Mouse (Mus musculus) MEL (cell line): ENCODE measurements at regions not wholly inside any gene's neighbourhood (a gene's known extent, or its start where the extent isn't known, plus 50 kb on each side); places are given as distances from the start of the nearest gene placed in this dataset.
"Not testable (repeated sequence)": the region's sequence is repeated elsewhere in the genome, so short reads cannot be mapped to it uniquely, and the experiment has no call there.

Experiments
- DNase-seq: peaks from one replicate; pipeline ENCODE4 v3.0.0; 2011; ENCODE audit warnings: low read depth, low spot score
- H3K27ac ChIP-seq: 2 replicates; pipeline ENCODE4 v1.5.1; 2012; ENCODE audit warnings: low read depth, mild to moderate bottlenecking, control low read depth, low read length, moderate library complexity; ENCODE audit not compliant: control insufficient read depth
- H3K27me3 ChIP-seq, 2 experiments: fragments of 150-350 bp in 1 of 2; sonication (generic) in 1 of 2; 2 replicates each; pipeline ENCODE4 v1.6.1; 2012; ENCODE audit warnings: low read length in 2 of 2, mild to moderate bottlenecking in 2 of 2, improper control_type of control experiment in 1 of 2, moderate library complexity in 1 of 2; ENCODE audit not compliant: insufficient read depth in 2 of 2, control insufficient read depth in 1 of 2
- H3K36me3 ChIP-seq, 2 experiments: 2 replicates each; pipeline ENCODE4 v1.6.1; 2012 to 2014; ENCODE audit warnings: low read length in 2 of 2, improper control_type of control experiment in 1 of 2, inconsistent platforms in 1 of 2, mild to moderate bottlenecking in 1 of 2; ENCODE audit not compliant: insufficient read depth in 2 of 2, control insufficient read depth in 1 of 2
- H3K4me1 ChIP-seq, 2 experiments: fragments of 150-350 bp in 1 of 2; sonication (generic) in 1 of 2; 2 replicates each; pipeline ENCODE4 v1.6.1; 2012; ENCODE audit warnings: low read length in 2 of 2, improper control_type of control experiment in 1 of 2, mild to moderate bottlenecking in 1 of 2; ENCODE audit not compliant: insufficient read depth in 2 of 2, control insufficient read depth in 1 of 2
- H3K4me3 ChIP-seq, 2 experiments: fragments of 150-350 bp in 1 of 2; sonication (generic) in 1 of 2; 2 replicates each; pipeline ENCODE4 v1.5.1; 2012; ENCODE audit warnings: low read depth in 2 of 2, low read length in 2 of 2, mild to moderate bottlenecking in 2 of 2, moderate library complexity in 2 of 2, control low read depth in 1 of 2, improper control_type of control experiment in 1 of 2; ENCODE audit not compliant: control insufficient read depth in 1 of 2, insufficient read depth in 1 of 2
- H3K79me2 ChIP-seq: 2 replicates; pipeline ENCODE4 v1.6.1; 2012; ENCODE audit warnings: mild to moderate bottlenecking, low read length, moderate library complexity; ENCODE audit not compliant: control insufficient read depth, poor library complexity, insufficient read depth
- H3K9ac ChIP-seq: 2 replicates; pipeline ENCODE4 v1.6.1; 2012; ENCODE audit warnings: low read depth, mild to moderate bottlenecking, control low read depth, low read length, moderate library complexity; ENCODE audit not compliant: control insufficient read depth, poor library complexity, severe bottlenecking
- H3K9me3 ChIP-seq: fragments of 150-350 bp; sonication (generic); replicated peaks from 2 replicates; pipeline ENCODE4 v1.6.1; 2012; ENCODE audit warnings: mild to moderate bottlenecking, low read length, improper control_type of control experiment, moderate library complexity; ENCODE audit not compliant: insufficient read depth
- GABPA ChIP-seq: IDR thresholded peaks from 2 replicates; pipeline ENCODE4 v1.6.1; 2012; ENCODE audit warnings: low read depth, mild to moderate bottlenecking, inconsistent platforms, low read length, improper control_type of control experiment, moderate library complexity
- GATA1 ChIP-seq: IDR thresholded peaks from 2 replicates; pipeline ENCODE4 v1.6.1; 2011; ENCODE audit warnings: low read depth, low read length, improper control_type of control experiment
- JUND ChIP-seq: IDR thresholded peaks from 2 replicates; pipeline ENCODE4 v1.6.1; 2011; ENCODE audit warnings: low read depth, mild to moderate bottlenecking, improper control_type of control experiment, low read length
- KAT2A ChIP-seq: conservative IDR thresholded peaks from 2 replicates; pipeline ENCODE4 v1.6.1; 2012; ENCODE audit warnings: low read depth, low read length, improper control_type of control experiment, inconsistent platforms
- MAX ChIP-seq: IDR thresholded peaks from 2 replicates; pipeline ENCODE4 v1.6.1; 2011; ENCODE audit warnings: low read length, improper control_type of control experiment
- MAZ ChIP-seq: IDR thresholded peaks from 2 replicates; pipeline ENCODE4 v1.6.1; 2012; ENCODE audit warnings: low read depth, mild to moderate bottlenecking, inconsistent platforms, low read length, improper control_type of control experiment
- MEF2A ChIP-seq: IDR thresholded peaks from 2 replicates; pipeline ENCODE4 v1.6.1; 2014; ENCODE audit warnings: low read depth, mild to moderate bottlenecking, inconsistent platforms, low read length, improper control_type of control experiment; ENCODE audit not compliant: poor library complexity, insufficient replicate concordance, severe bottlenecking; ENCODE audit errors: extremely low read depth
- MXI1 ChIP-seq: IDR thresholded peaks from 2 replicates; pipeline ENCODE4 v1.6.1; 2011; ENCODE audit warnings: mild to moderate bottlenecking, low read depth, low read length, improper control_type of control experiment
- NELFE ChIP-seq: IDR thresholded peaks from 2 replicates; pipeline ENCODE4 v1.6.1; 2011; ENCODE audit warnings: low read depth, low read length, improper control_type of control experiment
- POLR2A ChIP-seq, 2 experiments: IDR thresholded peaks; 2 replicates each; pipeline ENCODE4 v1.6.1; 2011 to 2012; ENCODE audit warnings: low read length in 2 of 2, mild to moderate bottlenecking in 2 of 2, control low read depth in 1 of 2, improper control_type of control experiment in 1 of 2, low read depth in 1 of 2, moderate library complexity in 1 of 2; ENCODE audit not compliant: control insufficient read depth in 1 of 2, insufficient read depth in 1 of 2, poor library complexity in 1 of 2
- SIN3A ChIP-seq: IDR thresholded peaks from 2 replicates; pipeline ENCODE4 v1.6.1; 2012; ENCODE audit warnings: low read length, improper control_type of control experiment, inconsistent platforms
- TAL1 ChIP-seq: IDR thresholded peaks from 2 replicates; pipeline ENCODE4 v1.6.1; 2012; ENCODE audit warnings: mild to moderate bottlenecking, inconsistent platforms, low read length, moderate library complexity, mixed read lengths
- TCF12 ChIP-seq: IDR thresholded peaks from 2 replicates; pipeline ENCODE4 v1.6.1; 2014; ENCODE audit warnings: low read depth, mild to moderate bottlenecking, inconsistent platforms, low read length, improper control_type of control experiment, moderate library complexity
- ZKSCAN1 ChIP-seq: IDR thresholded peaks from 2 replicates; pipeline ENCODE4 v1.6.1; 2012; ENCODE audit warnings: low read depth, mild to moderate bottlenecking, inconsistent platforms, low read length, improper control_type of control experiment, moderate library complexity

DNA sequence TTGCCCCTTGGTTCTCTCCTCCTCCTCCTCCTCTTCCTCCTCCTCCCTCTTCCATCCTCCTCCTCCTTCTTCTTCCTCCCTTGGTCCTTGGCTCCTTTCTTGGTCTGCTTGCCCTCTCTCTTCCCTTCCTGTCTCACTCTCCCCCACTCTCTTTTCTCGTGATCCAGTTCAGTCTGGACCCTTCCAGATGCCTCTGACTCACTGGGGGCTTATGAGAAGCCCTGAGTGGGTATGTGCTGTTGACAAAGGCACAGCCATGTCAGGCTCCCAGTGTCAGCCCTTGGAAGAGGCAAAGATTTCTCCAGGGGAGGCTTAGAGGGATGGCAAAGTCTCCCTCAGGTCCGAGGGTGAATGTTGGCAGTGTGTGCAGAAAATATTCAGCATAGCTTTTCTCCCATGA, 78.0 kb downstream of the Tmem17 start:
- H3K9me3 ChIP-seq = no peaks in the 10 kb centered on the region
- no peak for DNase-seq
- no peak overlapping the region for H3K9ac ChIP-seq
- H3K4me3 ChIP-seq = no peak overlapping the region
- no peaks in the 10 kb centered on the region; a peak in 1 of 4 replicates for H3K27me3 ChIP-seq
- no peaks in the 10 kb centered on the region for H3K36me3 ChIP-seq
- TF ChIP-seq JUND (no peak), ZKSCAN1 (no peak), MAX (no peak), TCF12 (no peak), MXI1 (no peak), MAZ (no peak), SIN3A (no peak), POLR2A (IDR thresholded peaks at IDR 0.05; ENCODE audit: control insufficient read depth in 1 of 2, insufficient read depth in 1 of 2, low read depth in 1 of 2, low read length in 2 of 2, poor library complexity in 1 of 2) (no peak), NELFE (no peak)
- H3K79me2 ChIP-seq = no peaks in the 10 kb centered on the region
- H3K4me1 ChIP-seq = no peaks in the 10 kb centered on the region
- H3K27ac ChIP-seq = no peak overlapping the region

DNA sequence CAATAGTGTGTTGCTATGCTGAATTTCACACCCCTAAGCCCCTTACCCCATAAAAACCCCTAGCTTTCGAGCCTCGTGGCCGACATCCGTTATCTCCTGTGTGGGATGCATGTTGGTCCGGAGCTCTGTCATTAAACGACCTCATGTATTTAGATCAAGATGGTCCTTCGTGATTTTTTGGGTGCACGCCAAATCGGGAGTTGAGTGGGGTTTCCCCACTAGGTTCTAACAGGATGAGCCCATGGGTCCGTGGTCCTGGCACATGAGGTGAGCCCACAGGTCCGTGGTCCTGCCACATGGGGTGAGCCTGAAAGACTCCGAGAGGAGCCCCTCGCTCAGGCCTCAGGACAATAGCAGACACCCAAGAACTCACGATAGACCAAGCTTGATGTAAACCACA, 79.2 kb downstream of the Tmem17 start:
- not testable (repeated sequence) for H3K79me2 ChIP-seq, H3K4me1 ChIP-seq, H3K27me3 ChIP-seq, H3K36me3 ChIP-seq, DNase-seq, H3K9ac ChIP-seq, H3K27ac ChIP-seq, H3K9me3 ChIP-seq, H3K4me3 ChIP-seq

DNA sequence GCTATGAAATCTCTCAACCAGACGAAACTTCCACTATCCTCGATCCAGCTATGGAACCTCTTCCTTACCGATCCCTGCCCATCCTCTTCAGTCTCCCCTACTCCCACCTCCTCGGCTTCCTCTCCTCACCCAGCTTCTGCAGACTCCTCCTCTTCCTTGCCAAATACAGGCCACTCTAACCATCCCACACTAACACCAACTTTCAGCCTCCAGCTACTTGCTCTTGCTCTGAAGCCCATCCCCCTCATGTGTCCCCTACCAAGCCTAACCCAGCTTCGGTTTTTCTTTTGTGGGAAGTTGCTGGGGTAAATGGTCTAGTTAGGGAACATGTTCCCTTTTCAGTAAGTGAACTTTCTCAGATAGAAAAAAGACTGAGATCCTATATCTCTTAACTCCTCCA, 80.8 kb downstream of the Tmem17 start:
- Histone ChIP-seq H3K4me3 (no peak overlapping the region), H3K4me1 (no peaks in the 10 kb centered on the region), H3K79me2 (no peaks in the 10 kb centered on the region), H3K36me3 (no peaks in the 10 kb centered on the region), H3K9ac (no peak overlapping the region), H3K27ac (no peak overlapping the region), H3K27me3 (no peaks in the 10 kb centered on the region), H3K9me3 (no peaks in the 10 kb centered on the region)
- no peak for DNase-seq
- no peak for TF ChIP-seq KAT2A
- no peak for TF ChIP-seq GABPA
- no peak for TF ChIP-seq JUND
- no peak for TF ChIP-seq TAL1
- TF ChIP-seq MEF2A = no peak
- TF ChIP-seq GATA1 = no peak
- TF ChIP-seq TCF12 = no peak
